Mouse (Mus musculus) limb, embryonic 13.5 days (tissue): ENCODE results near the gene Myh9. TPM values are rescaled to one million over a fixed set of nuclear protein-coding genes. Genes with fewer than 3 reads are reported as not detected.

Source experiments
- ATAC-seq: fragments of 200-750 bp; cut with Nextera tagmentation; 2 replicates; pipeline ENCODE4 v1.8.0; 2017; ENCODE audit warnings: low read depth, moderate number of reproducible peaks, moderate TSS enrichment; ENCODE audit not compliant: low FRiP score
- H3K27ac ChIP-seq: fragments of 300-500 bp; sonication (generic); 2 replicates; pipeline ENCODE4 v1.5.1; 2015; ENCODE audit warnings: inconsistent platforms, mild to moderate bottlenecking, moderate library complexity
- H3K27me3 ChIP-seq: fragments of 300-500 bp; sonication (generic); 2 replicates; pipeline ENCODE4 v1.6.1; 2015; ENCODE audit warnings: mild to moderate bottlenecking, inconsistent platforms
- H3K36me3 ChIP-seq: fragments of 300-500 bp; sonication (generic); 2 replicates; pipeline ENCODE4 v1.6.1; 2015; ENCODE audit warnings: inconsistent platforms, mild to moderate bottlenecking, moderate library complexity
- H3K4me1 ChIP-seq: fragments of 300-500 bp; sonication (generic); 2 replicates; pipeline ENCODE4 v1.6.1; 2015; ENCODE audit warnings: inconsistent platforms
- H3K4me2 ChIP-seq: fragments of 300-500 bp; sonication (generic); replicated peaks from 2 replicates; pipeline ENCODE4 v1.6.1; 2015; ENCODE audit warnings: inconsistent platforms, mild to moderate bottlenecking, moderate library complexity
- H3K4me3 ChIP-seq: fragments of 300-500 bp; sonication (generic); 2 replicates; pipeline ENCODE4 v1.5.1; 2015; ENCODE audit warnings: moderate library complexity, mild to moderate bottlenecking, inconsistent platforms
- H3K9ac ChIP-seq: fragments of 300-500 bp; sonication (generic); 2 replicates; pipeline ENCODE4 v1.6.1; 2015; ENCODE audit warnings: mild to moderate bottlenecking, inconsistent platforms
- H3K9me3 ChIP-seq: fragments of 300-500 bp; sonication (generic); 2 replicates; pipeline ENCODE4 v1.6.1; 2016; ENCODE audit warnings: inconsistent platforms
- WGBS: fragments of 180-500 bp; shearing (Covaris S2); methylation state at CpG from one replicate; pipeline ENCODE4 v1.1.7; 2015; 5-methylcytosine and 5-hydroxymethylcytosine counted together
- polyA plus RNA-seq: library from polyadenylated mRNA; unstranded; fragments of >200 nt; fragmentation: Nextera tagmentation; extraction: Ambion mirVana; gene quantifications from 2 replicates; pipeline ENCODE4 v1.2.1, GENCODE M21; 2015

Myh9 gene
- polyA plus RNA-seq, 1 experiment from 2014 or later = 38.1 TPM

GRCm38 (mm10) chr15:77765484-77766093 is 76.4 kb downstream of the Myh9 start:
- 0 out of 2 replicates have a peak overlapping the region, but pooled peaks have one; percentile 78 for H3K27ac ChIP-seq
- no peak overlapping the region for H3K9ac ChIP-seq
- peaks cover 21% of the 10 kb centered on the region for H3K4me1 ChIP-seq
- H3K9me3 ChIP-seq = no peaks in the 10 kb centered on the region
- no peak overlapping the region for H3K4me2 ChIP-seq
- ATAC-seq = no peak
- peaks cover 100% of the 10 kb centered on the region for H3K36me3 ChIP-seq
- WGBS = 89% methylated on average over 16 of the region's 16 CpGs
- H3K4me3 ChIP-seq = no peak overlapping the region
- H3K27me3 ChIP-seq = no peaks in the 10 kb centered on the region

GRCm38 (mm10) chr15:77764391-77765006 is 77.5 kb downstream of the Myh9 start:
- Histone ChIP-seq H3K9me3 (no peaks in the 10 kb centered on the region), H3K27ac (peak overlapping the region; percentile 78), H3K4me2 (no peak overlapping the region), H3K9ac (no peak overlapping the region), H3K4me3 (no peak overlapping the region), H3K4me1 (peaks cover 21% of the 10 kb centered on the region), H3K27me3 (no peaks in the 10 kb centered on the region), H3K36me3 (peaks cover 99% of the 10 kb centered on the region)
- 65% methylated on average over 13 of the region's 13 CpGs for WGBS
- peak; percentile 60 for ATAC-seq

GRCm38 (mm10) chr15:77763702-77764101 is 78.3 kb downstream of the Myh9 start:
- 85% methylated on average over 11 of the region's 11 CpGs for WGBS
- no peaks in the 10 kb centered on the region for H3K9me3 ChIP-seq
- peak overlapping the region; percentile 78; the same call in 1 of the 2 replicates for H3K27ac ChIP-seq
- H3K4me3 ChIP-seq = no peak overlapping the region
- peaks cover 93% of the 10 kb centered on the region for H3K36me3 ChIP-seq
- H3K4me2 ChIP-seq = no peak overlapping the region
- H3K9ac ChIP-seq = no peak overlapping the region
- ATAC-seq = no peak
- peaks cover 21% of the 10 kb centered on the region for H3K4me1 ChIP-seq
- H3K27me3 ChIP-seq = no peaks in the 10 kb centered on the region

- ATAC-seq = no peak
- Histone ChIP-seq H3K27me3 (no peaks in the 10 kb centered on the region), H3K9me3 (no peaks in the 10 kb centered on the region), H3K27ac (no peak overlapping the region), H3K4me1 (peaks cover 21% of the 10 kb centered on the region), H3K4me2 (no peak overlapping the region), H3K4me3 (no peak overlapping the region), H3K9ac (no peak overlapping the region), H3K36me3 (peaks cover 87% of the 10 kb centered on the region)
- 89% methylated on average over 16 of the region's 16 CpGs for WGBS
Measured at GRCm38 (mm10) chr15:77763050-77763449, 78.9 kb downstream of the Myh9 start.

- Histone ChIP-seq H3K27ac (no peak overlapping the region), H3K9me3 (no peaks in the 10 kb centered on the region), H3K27me3 (no peaks in the 10 kb centered on the region), H3K4me3 (no peak overlapping the region), H3K9ac (no peak overlapping the region), H3K4me2 (no peak overlapping the region), H3K4me1 (peaks cover 21% of the 10 kb centered on the region), H3K36me3 (peaks cover 74% of the 10 kb centered on the region)
- no peak for ATAC-seq
- WGBS = 76% methylated on average over 22 of the region's 22 CpGs
Measured at GRCm38 (mm10) chr15:77761561-77762380, 80.2 kb downstream of the Myh9 start.

- 97% methylated on average over 7 of the region's 7 CpGs for WGBS
- Histone ChIP-seq H3K4me3 (no peak overlapping the region), H3K4me1 (peaks cover 21% of the 10 kb centered on the region), H3K9ac (no peak overlapping the region), H3K27ac (no peak overlapping the region), H3K4me2 (no peak overlapping the region), H3K9me3 (no peaks in the 10 kb centered on the region), H3K36me3 (peaks cover 67% of the 10 kb centered on the region), H3K27me3 (no peaks in the 10 kb centered on the region)
- ATAC-seq = no peak
Measured at GRCm38 (mm10) chr15:77761083-77761482, 80.9 kb downstream of the Myh9 start.

- WGBS = 94% methylated on average over 16 of the region's 16 CpGs
- H3K27me3 ChIP-seq = no peaks in the 10 kb centered on the region; the same call in 1 of the 2 replicates
- H3K36me3 ChIP-seq = peaks cover 57% of the 10 kb centered on the region
- no peak overlapping the region for H3K9ac ChIP-seq
- H3K9me3 ChIP-seq = no peaks in the 10 kb centered on the region
- H3K4me1 ChIP-seq = peaks cover 13% of the 10 kb centered on the region
- H3K27ac ChIP-seq = no peak overlapping the region
- no peak for ATAC-seq
- H3K4me3 ChIP-seq = no peak overlapping the region
- H3K4me2 ChIP-seq = no peak overlapping the region
Measured at GRCm38 (mm10) chr15:77760037-77760436, 81.9 kb downstream of the Myh9 start.

GRCm38 (mm10) chr15:77757586-77758226 is 84.3 kb downstream of the Myh9 start:
- H3K27me3 ChIP-seq = no peaks in the 10 kb centered on the region; the same call in 1 of the 2 replicates
- no peaks in the 10 kb centered on the region for H3K4me1 ChIP-seq
- H3K36me3 ChIP-seq = peaks cover 33% of the 10 kb centered on the region
- H3K9me3 ChIP-seq = no peaks in the 10 kb centered on the region
- no peak overlapping the region for H3K27ac ChIP-seq
- no peak overlapping the region for H3K9ac ChIP-seq
- H3K4me3 ChIP-seq = no peak overlapping the region
- no peak overlapping the region for H3K4me2 ChIP-seq
- ATAC-seq = no peak
- 73% methylated on average over 4 of the region's 4 CpGs for WGBS

- Histone ChIP-seq H3K9ac (no peak within 1 kb of the TSS), H3K36me3 (peaks cover 25% of the 10 kb centered on the region)
Measured at GRCm38 (mm10) chr15:77756848-77757247, 85.1 kb downstream of the Myh9 start, which contains the start of gene Apol8. Gene Apol8, minus strand, starts transcription at chr15:77757003.

GRCm38 (mm10) chr15:77756081-77756480 is 85.9 kb downstream of the Myh9 start:
- Histone ChIP-seq H3K4me2 (no peak overlapping the region), H3K4me1 (no peaks in the 10 kb centered on the region), H3K4me3 (no peak overlapping the region), H3K27me3 (no peaks in the 10 kb centered on the region; the same call in 1 of the 2 replicates), H3K36me3 (peaks cover 17% of the 10 kb centered on the region), H3K9ac (no peak overlapping the region), H3K9me3 (no peaks in the 10 kb centered on the region), H3K27ac (no peak overlapping the region)
- ATAC-seq = no peak
- WGBS = 54% methylated on average over 2 of the region's 2 CpGs

More at GRCm38 (mm10) chr15:77756848-77757247, 85.1 kb downstream of the Myh9 start, which contains the start of gene Apol8:
- no peaks in the 10 kb centered on the region; the same call in 1 of the 2 replicates for H3K27me3 ChIP-seq
- no peak within 1 kb of the TSS for H3K4me3 ChIP-seq
- H3K4me2 ChIP-seq = no peak within 1 kb of the TSS
- 11% methylated on average over 9 of the region's 9 CpGs for WGBS
- no peak for ATAC-seq
- H3K27ac ChIP-seq = no peak within 1 kb of the TSS
- no peaks in the 10 kb centered on the region for H3K4me1 ChIP-seq
- H3K9me3 ChIP-seq = no peaks in the 10 kb centered on the region

- H3K36me3 ChIP-seq = peaks cover 8% of the 10 kb centered on the region
- no peaks in the 10 kb centered on the region for H3K9me3 ChIP-seq
- no peaks in the 10 kb centered on the region for H3K4me1 ChIP-seq
- H3K27me3 ChIP-seq = no peaks in the 10 kb centered on the region; the same call in 1 of the 2 replicates
- H3K4me3 ChIP-seq = no peak overlapping the region
- 24% methylated on average over 2 of the region's 2 CpGs for WGBS
- no peak overlapping the region for H3K4me2 ChIP-seq
- no peak overlapping the region for H3K27ac ChIP-seq
- ATAC-seq = no peak
- no peak overlapping the region for H3K9ac ChIP-seq
Measured at GRCm38 (mm10) chr15:77755132-77755531, 86.8 kb downstream of the Myh9 start.
